Mouse (Mus musculus): ENCODE measurements around the gene Emc3. TPM values are rescaled to one million over a fixed set of nuclear protein-coding genes. Genes with fewer than 3 reads are reported as not detected.
A peak's percentile ranks its signal among the peaks of the same experiment; 100 is the strongest.

Emc3 gene
- total and polyA plus RNA-seq, 3 experiments = 18.8 to 54.4 (median 34.8) TPM

GRCm38 (mm10) chr6:113487125-113487576 lies 44.3 kb downstream of the Emc3 start:
- no peaks in the 10 kb centered on the region for H3K9me3 ChIP-seq (replicated peaks)
- peaks cover 3% of the 10 kb centered on the region; the same call in 1 of the 2 replicates for H3K27me3 ChIP-seq (ENCODE audit: insufficient read depth, low read length)
- DNase-seq (ENCODE audit: low spot score) = no peak
- H3K4me3 ChIP-seq (ENCODE audit: low read depth, low read length) = no peak overlapping the region
- no peak for TF ChIP-seq GATA1 (IDR thresholded peaks at IDR 0.05; ENCODE audit: borderline replicate concordance, low read length)
- no peak for TF ChIP-seq GATA2 (IDR thresholded peaks at IDR 0.05; ENCODE audit: borderline replicate concordance, low read depth, low read length)
- TF ChIP-seq POLR2AphosphoS5 (IDR thresholded peaks at IDR 0.05; ENCODE audit: insufficient replicate concordance, low read depth, low read length) = no peak
- TF ChIP-seq TAL1 (conservative IDR thresholded peaks at IDR 0.05; ENCODE audit: low read depth, low read length) = no peak
- TF ChIP-seq CTCF (IDR thresholded peaks at IDR 0.05; ENCODE audit: low read depth, low read length) = no peak
- peaks cover 48% of the 10 kb centered on the region for H3K4me1 ChIP-seq (ENCODE audit: insufficient read depth, low read depth, low read length)
- H3K36me3 ChIP-seq (replicated peaks) = peaks cover 63% of the 10 kb centered on the region
- no peak for ATAC-seq (ENCODE audit: extremely low read depth, insufficient number of reproducible peaks, low FRiP score, poor library complexity, severe bottlenecking)

GRCm38 (mm10) chr6:113483729-113484128 lies 47.7 kb downstream of the Emc3 start:
- no peaks in the 10 kb centered on the region for H3K9me3 ChIP-seq (replicated peaks)
- DNase-seq (ENCODE audit: low spot score) = peak; percentile 68
- peaks cover 34% of the 10 kb centered on the region for H3K36me3 ChIP-seq (replicated peaks)
- H3K27me3 ChIP-seq (ENCODE audit: insufficient read depth, low read length) = peaks cover 27% of the 10 kb centered on the region
- H3K4me1 ChIP-seq (ENCODE audit: insufficient read depth, low read depth, low read length) = peaks cover 54% of the 10 kb centered on the region
- H3K4me3 ChIP-seq (ENCODE audit: low read depth, low read length) = peak overlapping the region; percentile 82
- no peak for ATAC-seq (ENCODE audit: extremely low read depth, insufficient number of reproducible peaks, low FRiP score, poor library complexity, severe bottlenecking)
- TF ChIP-seq CTCF (IDR thresholded peaks at IDR 0.05; ENCODE audit: low read depth, low read length) (no peak), GATA2 (IDR thresholded peaks at IDR 0.05; ENCODE audit: borderline replicate concordance, low read depth, low read length) (no peak), TAL1 (conservative IDR thresholded peaks at IDR 0.05; ENCODE audit: low read depth, low read length) (no peak)

GRCm38 (mm10) chr6:113483100-113483615 lies 48.3 kb downstream of the Emc3 start, which contains the start of gene Creld1:
Creld1 (plus strand) TSS chr6:113483297.
- Histone ChIP-seq H3K4me3 (ENCODE audit: low read depth, low read length) (peak within 1 kb of the TSS; percentile 82), H3K36me3 (replicated peaks) (peaks cover 29% of the 10 kb centered on the region), H3K27me3 (ENCODE audit: insufficient read depth, low read length) (peaks cover 28% of the 10 kb centered on the region), H3K9me3 (replicated peaks) (no peaks in the 10 kb centered on the region), H3K4me1 (ENCODE audit: insufficient read depth, low read depth, low read length) (peaks cover 54% of the 10 kb centered on the region)
- ATAC-seq (ENCODE audit: extremely low read depth, insufficient number of reproducible peaks, low FRiP score, poor library complexity, severe bottlenecking) (peak; percentile 98), DNase-seq (ENCODE audit: low spot score) (peak; percentile 99)
- TF ChIP-seq GATA1 (IDR thresholded peaks at IDR 0.05; ENCODE audit: borderline replicate concordance, low read length) = no peak
- no peak for TF ChIP-seq CTCF (IDR thresholded peaks at IDR 0.05; ENCODE audit: low read depth, low read length)
- no peak for TF ChIP-seq GATA2 (IDR thresholded peaks at IDR 0.05; ENCODE audit: borderline replicate concordance, low read depth, low read length)
- no peak for TF ChIP-seq POLR2AphosphoS5 (IDR thresholded peaks at IDR 0.05; ENCODE audit: insufficient replicate concordance, low read depth, low read length)
- no peak for TF ChIP-seq TAL1 (conservative IDR thresholded peaks at IDR 0.05; ENCODE audit: low read depth, low read length)

- peak overlapping the region; percentile 82 for H3K4me3 ChIP-seq (ENCODE audit: low read depth, low read length)
- no peak for TF ChIP-seq POLR2AphosphoS5 (IDR thresholded peaks at IDR 0.05; ENCODE audit: insufficient replicate concordance, low read depth, low read length)
- no peak for TF ChIP-seq GATA2 (IDR thresholded peaks at IDR 0.05; ENCODE audit: borderline replicate concordance, low read depth, low read length)
- no peak for TF ChIP-seq CTCF (IDR thresholded peaks at IDR 0.05; ENCODE audit: low read depth, low read length)
- TF ChIP-seq TAL1 (conservative IDR thresholded peaks at IDR 0.05; ENCODE audit: low read depth, low read length) = no peak
- TF ChIP-seq GATA1 (IDR thresholded peaks at IDR 0.05; ENCODE audit: borderline replicate concordance, low read length) = no peak
- DNase-seq (ENCODE audit: low spot score) (peak; percentile 67), ATAC-seq (ENCODE audit: extremely low read depth, insufficient number of reproducible peaks, low FRiP score, poor library complexity, severe bottlenecking) (no peak; the same call in 1 of the 2 replicates)
- peaks cover 23% of the 10 kb centered on the region for H3K36me3 ChIP-seq (replicated peaks)
- H3K27me3 ChIP-seq (ENCODE audit: insufficient read depth, low read length) = peaks cover 32% of the 10 kb centered on the region
- peaks cover 49% of the 10 kb centered on the region for H3K4me1 ChIP-seq (ENCODE audit: insufficient read depth, low read depth, low read length)
- no peaks in the 10 kb centered on the region for H3K9me3 ChIP-seq (replicated peaks)
Observed at GRCm38 (mm10) chr6:113482477-113483099, 48.9 kb downstream of the Emc3 start.

GRCm38 (mm10) chr6:113480555-113481373 lies 50.7 kb downstream of the Emc3 start:
- peaks cover 49% of the 10 kb centered on the region for H3K27me3 ChIP-seq (ENCODE audit: insufficient read depth, low read length)
- ATAC-seq (ENCODE audit: extremely low read depth, insufficient number of reproducible peaks, low FRiP score, poor library complexity, severe bottlenecking) = no peak

GRCm38 (mm10) chr6:113478906-113479305 lies 52.5 kb downstream of the Emc3 start:
- ATAC-seq (ENCODE audit: extremely low read depth, insufficient number of reproducible peaks, low FRiP score, poor library complexity, severe bottlenecking) (no peak), DNase-seq (ENCODE audit: low spot score) (no peak)
- TF ChIP-seq CTCF (IDR thresholded peaks at IDR 0.05; ENCODE audit: low read depth, low read length) (no peak), TAL1 (conservative IDR thresholded peaks at IDR 0.05; ENCODE audit: low read depth, low read length) (no peak), GATA2 (IDR thresholded peaks at IDR 0.05; ENCODE audit: borderline replicate concordance, low read depth, low read length) (no peak), POLR2AphosphoS5 (IDR thresholded peaks at IDR 0.05; ENCODE audit: insufficient replicate concordance, low read depth, low read length) (no peak), GATA1 (IDR thresholded peaks at IDR 0.05; ENCODE audit: borderline replicate concordance, low read length) (no peak)
- no peaks in the 10 kb centered on the region for H3K9me3 ChIP-seq (replicated peaks)
- H3K27me3 ChIP-seq (ENCODE audit: insufficient read depth, low read length) = peaks cover 60% of the 10 kb centered on the region
- H3K4me1 ChIP-seq (ENCODE audit: insufficient read depth, low read depth, low read length) = peaks cover 34% of the 10 kb centered on the region
- no peaks in the 10 kb centered on the region for H3K36me3 ChIP-seq (replicated peaks)
- H3K4me3 ChIP-seq (ENCODE audit: low read depth, low read length) = no peak overlapping the region

More at GRCm38 (mm10) chr6:113480555-113481373, 50.7 kb downstream of the Emc3 start:
- Histone ChIP-seq H3K4me3 (ENCODE audit: low read depth, low read length) (no peak overlapping the region), H3K4me1 (ENCODE audit: insufficient read depth, low read depth, low read length) (peaks cover 46% of the 10 kb centered on the region), H3K36me3 (replicated peaks) (peaks cover 8% of the 10 kb centered on the region), H3K9me3 (replicated peaks) (no peaks in the 10 kb centered on the region)
- no peak for TF ChIP-seq CTCF (IDR thresholded peaks at IDR 0.05; ENCODE audit: low read depth, low read length)
- TF ChIP-seq GATA1 (IDR thresholded peaks at IDR 0.05; ENCODE audit: borderline replicate concordance, low read length) = no peak
- TF ChIP-seq GATA2 (IDR thresholded peaks at IDR 0.05; ENCODE audit: borderline replicate concordance, low read depth, low read length) = no peak
- no peak for TF ChIP-seq POLR2AphosphoS5 (IDR thresholded peaks at IDR 0.05; ENCODE audit: insufficient replicate concordance, low read depth, low read length)
- no peak for TF ChIP-seq TAL1 (conservative IDR thresholded peaks at IDR 0.05; ENCODE audit: low read depth, low read length)
- no peak for DNase-seq (ENCODE audit: low spot score)
